34 mouse cellular contexts compared by ENCODE assay signal in the genomic region with DNA sequence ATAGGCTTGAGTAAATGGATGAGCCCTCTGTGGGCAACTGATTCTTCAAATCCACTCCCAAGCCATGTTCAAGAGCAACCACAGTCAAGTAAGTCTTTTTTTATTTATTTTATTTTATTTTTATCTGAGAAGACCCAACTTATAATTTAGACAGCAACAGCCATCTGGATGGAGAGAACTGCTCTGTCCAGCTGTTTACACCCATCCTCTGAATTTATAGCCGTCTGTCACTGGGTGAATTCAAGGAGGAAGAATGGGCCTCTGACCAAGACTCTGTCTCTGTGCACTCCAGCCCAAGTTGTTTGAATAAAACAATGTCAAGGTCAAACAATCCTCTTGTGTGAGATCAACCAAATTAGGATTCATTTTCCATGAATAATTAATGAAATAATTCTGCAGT.
"Had no signal": no experiment of that assay in that cellular context is flagged by ENCODE, and none has a peak within 500 bp of the region (broad histone marks: within the 10 kb centered on the region; RNA-seq: fewer than 3 reads in every experiment).

No protein-coding gene starts in this region.

- H3K9ac ChIP-seq: heart, embryonic 12.5 days; heart, embryonic 13.5 days; heart, embryonic 15.5 days; hindbrain, embryonic 12.5 days; hindbrain, embryonic 13.5 days; hindbrain, embryonic 14.5 days; hindbrain, embryonic 15.5 days; intestine, embryonic 15.5 days; kidney, embryonic 15.5 days had no signal

- H3K9me3 ChIP-seq: heart, embryonic 10.5 days; heart, embryonic 12.5 days; heart, embryonic 13.5 days; heart, embryonic 15.5 days; hindbrain, embryonic 10.5 days; hindbrain, embryonic 12.5 days; hindbrain, embryonic 13.5 days; hindbrain, embryonic 15.5 days; intestine, embryonic 15.5 days; kidney, embryonic 15.5 days had no signal

- H3K4me2 ChIP-seq: heart, embryonic 11.5 days; heart, embryonic 12.5 days; heart, embryonic 13.5 days; heart, embryonic 15.5 days; hindbrain, embryonic 12.5 days; hindbrain, embryonic 13.5 days; hindbrain, embryonic 14.5 days; hindbrain, embryonic 15.5 days; intestine, embryonic 15.5 days; kidney, embryonic 15.5 days had no signal

- H3K27ac ChIP-seq: heart, embryonic 10.5 days; heart, embryonic 13.5 days; heart, embryonic 15.5 days; hindbrain, embryonic 10.5 days; hindbrain, embryonic 12.5 days; hindbrain, embryonic 13.5 days; hindbrain, embryonic 14.5 days; hindbrain, embryonic 15.5 days; hindbrain, postnatal 0 days; intestine, embryonic 15.5 days; kidney, embryonic 15.5 days; kidney, postnatal 0 days; layer of hippocampus, adult 2 months; left cerebral cortex, adult 2 months had no signal

- H3K36me3 ChIP-seq: heart, embryonic 10.5 days; heart, embryonic 12.5 days; heart, embryonic 13.5 days; heart, embryonic 15.5 days; hindbrain, embryonic 10.5 days; hindbrain, embryonic 12.5 days; hindbrain, embryonic 13.5 days; hindbrain, embryonic 15.5 days; intestine, embryonic 15.5 days; kidney, embryonic 15.5 days had no signal

- H3K27me3 ChIP-seq: heart, embryonic 12.5 days; heart, embryonic 15.5 days; hindbrain, embryonic 12.5 days; hindbrain, embryonic 13.5 days; hindbrain, embryonic 15.5 days; intestine, embryonic 15.5 days; kidney, embryonic 15.5 days had no signal

- ATAC-seq: hindbrain, embryonic 16.5 days; hindbrain, postnatal 0 days; inflammation-experienced regulatory T-cells, adult 6 months; intestine, embryonic 15.5 days; intestine, embryonic 16.5 days; intestine, postnatal 0 days had no signal

- H3K4me3 ChIP-seq: heart, embryonic 10.5 days; heart, embryonic 12.5 days; heart, embryonic 13.5 days; heart, embryonic 15.5 days; hindbrain, embryonic 10.5 days; hindbrain, embryonic 12.5 days; hindbrain, embryonic 13.5 days; hindbrain, embryonic 15.5 days; intestine, embryonic 15.5 days; kidney, embryonic 15.5 days; layer of hippocampus, adult 2 months; left cerebral cortex, adult 2 months had no signal

- DNase-seq: heart, postnatal 10 days; heart, postnatal 36 days; heart, postnatal 4 days; kidney, adult 11 months; kidney, adult 18-20 months; kidney, adult 2 months; kidney, adult 8-10 months; kidney, postnatal 10 days; kidney, postnatal 14 days; kidney, postnatal 25 days; kidney, postnatal 36 days; kidney, postnatal 4 days; layer of hippocampus, adult 9-11 months; layer of hippocampus, postnatal 36 days had no signal

- H3K4me1 ChIP-seq: hindbrain, embryonic 12.5 days; hindbrain, embryonic 13.5 days; hindbrain, embryonic 15.5 days; intestine, embryonic 15.5 days; kidney, embryonic 15.5 days had no signal
